Mouse (Mus musculus) telencephalon, adult 2 months (tissue): ENCODE results near the gene Tigd4.

Experiments
- DNase-seq: peaks from one replicate; pipeline ENCODE4 v3.0.0-alpha.2; 2011; ENCODE audit warnings: low read depth, low spot score

The Tigd4 gene

GRCm38 (mm10) chr3:84610183-84610710 lies 16.9 kb downstream of the Tigd4 start:
- DNase-seq = no peak

DNA sequence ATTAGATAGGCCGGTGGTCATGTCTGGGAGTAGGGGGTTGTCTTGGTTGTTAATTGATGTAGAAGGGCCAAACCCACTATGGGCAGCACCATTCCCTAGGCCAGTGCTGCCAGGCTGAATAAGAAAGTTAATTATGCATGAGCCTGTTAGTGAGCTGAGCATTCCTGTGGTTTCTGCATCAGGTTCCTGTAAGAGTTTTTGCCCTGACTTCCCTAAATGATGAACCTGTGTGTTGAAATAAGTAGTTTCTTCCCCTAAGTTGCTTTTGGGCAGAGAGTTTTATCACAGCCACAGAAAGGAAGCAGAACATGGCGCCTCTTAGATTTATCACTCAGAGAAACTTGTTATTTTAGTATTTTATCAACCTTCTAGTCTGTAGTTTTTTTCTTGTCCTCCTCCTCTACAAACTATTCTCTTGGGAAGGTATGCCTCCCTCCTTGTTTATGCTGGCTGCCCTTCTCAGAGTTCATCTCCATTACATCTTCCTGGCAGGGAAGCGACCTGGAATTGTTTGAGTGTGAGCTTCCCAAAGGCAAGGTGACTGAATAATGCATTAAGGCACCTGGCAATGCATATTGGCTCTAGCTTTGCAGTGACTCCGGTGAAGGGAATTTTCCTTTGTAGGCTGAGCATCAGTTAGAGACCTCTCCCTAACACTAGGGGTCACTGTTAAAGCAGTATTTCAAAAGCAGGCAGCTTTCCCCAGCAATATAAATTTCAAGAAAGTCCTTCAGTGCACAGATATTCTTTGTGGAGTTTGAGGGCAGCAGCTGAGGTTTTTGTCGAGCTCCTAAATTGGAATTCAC lies 21.9 kb downstream of the Tigd4 start:
- peak; percentile 39 for DNase-seq

- DNase-seq = no peak
These were observed 22.5 kb downstream of the Tigd4 start for GRCm38 (mm10) chr3:84615856-84616225.

DNA sequence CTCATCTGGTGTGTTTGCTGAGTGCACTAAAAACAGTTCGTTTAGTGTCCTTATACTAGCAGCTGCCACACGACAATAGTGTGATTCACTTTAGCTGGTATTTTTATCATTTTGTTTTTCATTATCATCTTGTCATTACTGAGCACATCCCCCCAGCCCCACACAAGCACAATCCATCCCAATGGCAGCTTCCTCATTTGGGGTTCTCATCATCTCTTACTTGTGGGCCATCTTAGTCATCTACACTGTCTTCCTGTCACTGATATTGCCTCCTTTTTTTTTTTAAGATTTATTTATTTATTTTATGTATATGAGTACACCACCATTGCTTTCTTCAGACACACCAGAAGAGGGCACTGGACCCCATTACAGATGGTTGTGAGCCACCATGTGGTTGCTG lies 25.3 kb downstream of the Tigd4 start:
- DNase-seq = no peak

GRCm38 (mm10) chr3:84619056-84619455 lies 25.7 kb downstream of the Tigd4 start:
- no peak for DNase-seq

GRCm38 (mm10) chr3:84619725-84620124 lies 26.4 kb downstream of the Tigd4 start:
- DNase-seq = no peak

GRCm38 (mm10) chr3:84622026-84622425 lies 28.7 kb downstream of the Tigd4 start:
- no peak for DNase-seq

DNA sequence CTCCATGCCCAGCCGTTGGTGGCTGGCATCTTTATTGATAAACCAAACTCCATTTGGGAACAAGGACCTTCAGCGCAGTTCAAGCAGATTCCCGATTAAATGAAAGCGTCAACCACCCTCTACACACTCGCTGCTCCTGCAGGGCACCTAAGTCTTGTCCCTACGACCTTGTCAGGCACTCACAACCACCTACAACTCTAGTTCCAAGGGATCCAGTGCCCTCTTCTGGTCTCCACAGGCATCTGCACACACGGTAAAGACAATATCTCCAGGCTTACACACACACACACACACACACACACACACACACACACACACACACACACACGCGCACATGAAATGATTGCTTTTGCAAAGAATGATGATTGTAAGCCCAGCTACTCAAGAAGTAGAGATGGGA lies 38.2 kb downstream of the Tigd4 start:
- DNase-seq = no peak

GRCm38 (mm10) chr3:84637095-84637494 lies 43.7 kb downstream of the Tigd4 start:
- no peak for DNase-seq

- DNase-seq = no peak
These were observed 44.7 kb downstream of the Tigd4 start for GRCm38 (mm10) chr3:84637890-84638578.

DNA sequence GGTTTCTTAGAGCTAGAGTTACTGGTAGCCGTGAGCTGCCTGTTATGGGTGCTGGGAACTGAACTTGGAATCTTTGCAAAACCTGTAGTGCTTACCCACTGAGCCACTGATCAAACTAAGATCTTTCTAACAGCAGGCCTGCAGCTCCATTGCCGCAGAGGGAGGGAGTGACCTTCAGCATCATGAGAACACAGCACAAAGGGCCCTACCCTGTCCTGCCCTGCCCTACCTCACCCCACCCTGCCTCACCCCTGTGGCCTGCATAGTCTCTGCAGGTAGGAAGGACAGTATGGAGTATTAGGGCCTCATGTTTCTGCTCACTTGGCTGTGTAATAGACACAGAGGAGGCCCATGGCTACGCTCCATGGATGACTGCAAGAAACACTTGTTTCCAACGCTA lies 45.5 kb downstream of the Tigd4 start:
- no peak for DNase-seq

GRCm38 (mm10) chr3:84639767-84640500 lies 46.6 kb downstream of the Tigd4 start:
- DNase-seq = no peak

DNA sequence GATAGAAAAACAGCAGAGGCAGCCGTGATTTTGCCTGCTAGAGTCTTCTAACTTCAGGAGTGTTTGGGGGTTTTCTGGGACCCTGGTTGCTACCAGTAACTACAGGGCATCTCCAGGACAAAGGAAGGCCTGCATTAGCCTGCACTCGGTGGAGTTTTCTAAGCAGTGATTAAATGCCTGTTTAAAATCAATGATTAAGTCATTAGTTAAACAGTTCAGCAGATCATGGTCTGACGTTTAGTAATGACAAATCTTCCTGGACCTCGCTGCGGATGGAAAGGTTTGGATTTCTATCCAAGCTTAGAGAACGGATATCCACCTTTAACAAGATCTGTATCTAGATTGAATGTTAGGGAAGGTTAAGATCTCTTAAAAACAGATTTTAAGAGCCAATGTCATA lies 47.2 kb downstream of the Tigd4 start:
- DNase-seq = no peak

DNA sequence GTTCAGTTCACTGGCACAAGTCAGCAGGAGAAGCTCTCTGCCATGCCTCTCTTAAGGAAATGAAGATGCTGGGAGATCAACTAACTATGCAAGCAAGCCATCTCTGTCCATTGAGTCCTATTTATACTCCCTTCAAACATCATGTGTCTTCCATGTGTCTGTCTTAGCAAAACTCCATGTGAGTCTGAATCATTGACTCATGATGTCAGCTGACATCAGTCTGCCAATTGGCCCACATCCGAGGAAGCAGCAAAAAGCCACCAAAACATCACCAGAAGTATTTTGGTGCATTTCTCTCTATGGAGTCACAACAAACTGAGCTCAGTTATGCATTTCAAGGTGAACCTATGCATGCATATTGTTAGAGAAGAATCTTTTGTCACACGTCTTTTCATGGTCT lies 48.0 kb downstream of the Tigd4 start:
- DNase-seq = no peak

DNA sequence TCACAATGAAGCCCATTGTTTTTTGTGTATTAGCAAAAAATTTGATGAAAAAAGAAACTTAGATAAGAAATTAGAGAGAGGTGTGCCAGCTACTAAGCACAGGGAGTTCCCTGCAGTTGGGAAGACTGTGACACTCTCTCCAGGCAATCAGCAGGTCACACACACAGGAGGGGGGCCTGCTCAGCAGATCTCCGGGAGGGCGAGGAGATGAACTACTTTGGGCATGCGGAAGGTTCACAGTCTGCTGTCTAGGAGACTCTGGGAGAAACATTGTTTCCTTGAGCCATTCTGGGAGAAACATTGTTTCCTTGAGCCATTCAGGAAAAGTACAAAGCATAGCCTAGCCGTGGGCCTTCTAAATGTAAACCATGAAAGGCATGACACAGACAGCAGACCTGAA lies 49.6 kb downstream of the Tigd4 start:
- no peak for DNase-seq

GRCm38 (mm10) chr3:84645156-84646006 lies 52.0 kb downstream of the Tigd4 start:
- no peak for DNase-seq

GRCm38 (mm10) chr3:84646007-84646290 lies 52.6 kb downstream of the Tigd4 start:
- no peak for DNase-seq

- DNase-seq = no peak
These were observed 53.0 kb downstream of the Tigd4 start for GRCm38 (mm10) chr3:84646331-84646845.
